Mouse (Mus musculus) midbrain, embryonic 12.5 days (tissue): ENCODE results near the gene Gm20388. TPM values are rescaled to one million over a fixed set of nuclear protein-coding genes. Genes with fewer than 3 reads are reported as not detected.

Experiments
- ATAC-seq: fragments of 200-750 bp; cut with Nextera tagmentation; 2 replicates; pipeline ENCODE4 v1.8.0; 2017; ENCODE audit warnings: low read depth, moderate TSS enrichment, moderate library complexity; ENCODE audit not compliant: low FRiP score
- H3K27ac ChIP-seq: fragments of 300-500 bp; sonication (generic); replicated peaks from 2 replicates; pipeline ENCODE4 v1.5.1; 2016; ENCODE audit warnings: mild to moderate bottlenecking
- H3K27me3 ChIP-seq: fragments of 300-500 bp; sonication (generic); 2 replicates; pipeline ENCODE4 v1.6.1; 2016; ENCODE audit warnings: mild to moderate bottlenecking
- H3K36me3 ChIP-seq: fragments of 300-500 bp; sonication (generic); 2 replicates; pipeline ENCODE4 v1.6.1; 2016
- H3K4me1 ChIP-seq: fragments of 300-500 bp; sonication (generic); 2 replicates; pipeline ENCODE4 v1.6.1; 2016
- H3K4me2 ChIP-seq: fragments of 300-500 bp; sonication (generic); replicated peaks from 2 replicates; pipeline ENCODE4 v1.6.1; 2016; ENCODE audit warnings: mild to moderate bottlenecking, moderate library complexity
- H3K4me3 ChIP-seq: fragments of 300-500 bp; sonication (generic); 2 replicates; pipeline ENCODE4 v1.5.1; 2016; ENCODE audit warnings: mild to moderate bottlenecking
- H3K9ac ChIP-seq: fragments of 300-500 bp; sonication (generic); replicated peaks from 2 replicates; pipeline ENCODE4 v1.6.1; 2016; ENCODE audit warnings: mild to moderate bottlenecking, moderate library complexity
- H3K9me3 ChIP-seq: fragments of 300-500 bp; sonication (generic); 2 replicates; pipeline ENCODE4 v1.6.1; 2016; ENCODE audit warnings: mild to moderate bottlenecking
- WGBS: fragments of 180-500 bp; shearing (Covaris S2); methylation state at CpG from one replicate; pipeline ENCODE4 v1.1.7; 2016; 5-methylcytosine and 5-hydroxymethylcytosine counted together
- polyA plus RNA-seq: library from polyadenylated mRNA; unstranded; fragments of >200 nt; fragmentation: Nextera tagmentation; extraction: Ambion mirVana; gene quantifications from 2 replicates; pipeline ENCODE4 v1.2.1, GENCODE M21; 2016

Gene Gm20388
- polyA plus RNA-seq, 1 experiment from 2014 or later = not detected

- Histone ChIP-seq H3K27ac (no peak overlapping the region), H3K9ac (no peak overlapping the region), H3K9me3 (no peaks in the 10 kb centered on the region), H3K4me1 (0 out of 2 replicates have a peak, but pooled peaks cover 6% of the 10 kb centered on the region), H3K4me3 (no peak overlapping the region), H3K27me3 (peaks cover 7% of the 10 kb centered on the region; the same call in 1 of the 2 replicates), H3K4me2 (no peak overlapping the region), H3K36me3 (no peaks in the 10 kb centered on the region)
- no peak for ATAC-seq
- WGBS = 67% methylated on average over 12 of the region's 12 CpGs
Measured at GRCm38 (mm10) chr8:121200069-121200468, 1289.4 kb downstream of the Gm20388 start.

DNA sequence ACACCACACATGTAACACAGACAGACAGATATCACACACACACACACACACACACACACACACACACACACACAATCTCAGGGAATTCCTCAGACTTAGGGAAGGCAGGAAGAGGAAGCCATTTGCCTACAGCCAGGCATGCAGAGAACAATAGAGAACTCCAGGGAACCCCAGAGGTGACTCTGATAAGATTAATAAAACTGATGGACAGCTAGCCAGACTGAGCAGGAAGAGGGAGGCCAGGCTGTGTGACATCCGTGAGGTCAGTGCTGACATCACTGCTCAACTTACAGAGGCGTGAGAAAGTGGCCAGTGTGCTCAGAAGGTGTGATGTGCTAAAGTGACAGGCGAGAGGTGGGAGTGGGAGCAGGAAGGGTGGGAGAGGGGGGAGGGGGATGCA is 1290.3 kb downstream of the Gm20388 start:
- Histone ChIP-seq H3K27ac (no peak overlapping the region), H3K9ac (0 out of 2 replicates have a peak overlapping the region, but pooled peaks have one; percentile 20), H3K4me3 (no peak overlapping the region), H3K4me1 (0 out of 2 replicates have a peak, but pooled peaks cover 6% of the 10 kb centered on the region), H3K27me3 (0 out of 2 replicates have a peak, but pooled peaks cover 7% of the 10 kb centered on the region), H3K9me3 (no peaks in the 10 kb centered on the region), H3K4me2 (no peak overlapping the region), H3K36me3 (no peaks in the 10 kb centered on the region)
- WGBS = 66% methylated on average over 3 of the region's 3 CpGs
- ATAC-seq = no peak

GRCm38 (mm10) chr8:121201651-121202050 is 1291.0 kb downstream of the Gm20388 start:
- Histone ChIP-seq H3K9me3 (no peaks in the 10 kb centered on the region), H3K9ac (no peak overlapping the region), H3K4me1 (0 out of 2 replicates have a peak, but pooled peaks cover 6% of the 10 kb centered on the region), H3K4me2 (no peak overlapping the region), H3K27me3 (0 out of 2 replicates have a peak, but pooled peaks cover 7% of the 10 kb centered on the region), H3K27ac (no peak overlapping the region), H3K4me3 (no peak overlapping the region), H3K36me3 (no peaks in the 10 kb centered on the region)
- WGBS = 77% methylated on average over 7 of the region's 7 CpGs
- no peak for ATAC-seq

DNA sequence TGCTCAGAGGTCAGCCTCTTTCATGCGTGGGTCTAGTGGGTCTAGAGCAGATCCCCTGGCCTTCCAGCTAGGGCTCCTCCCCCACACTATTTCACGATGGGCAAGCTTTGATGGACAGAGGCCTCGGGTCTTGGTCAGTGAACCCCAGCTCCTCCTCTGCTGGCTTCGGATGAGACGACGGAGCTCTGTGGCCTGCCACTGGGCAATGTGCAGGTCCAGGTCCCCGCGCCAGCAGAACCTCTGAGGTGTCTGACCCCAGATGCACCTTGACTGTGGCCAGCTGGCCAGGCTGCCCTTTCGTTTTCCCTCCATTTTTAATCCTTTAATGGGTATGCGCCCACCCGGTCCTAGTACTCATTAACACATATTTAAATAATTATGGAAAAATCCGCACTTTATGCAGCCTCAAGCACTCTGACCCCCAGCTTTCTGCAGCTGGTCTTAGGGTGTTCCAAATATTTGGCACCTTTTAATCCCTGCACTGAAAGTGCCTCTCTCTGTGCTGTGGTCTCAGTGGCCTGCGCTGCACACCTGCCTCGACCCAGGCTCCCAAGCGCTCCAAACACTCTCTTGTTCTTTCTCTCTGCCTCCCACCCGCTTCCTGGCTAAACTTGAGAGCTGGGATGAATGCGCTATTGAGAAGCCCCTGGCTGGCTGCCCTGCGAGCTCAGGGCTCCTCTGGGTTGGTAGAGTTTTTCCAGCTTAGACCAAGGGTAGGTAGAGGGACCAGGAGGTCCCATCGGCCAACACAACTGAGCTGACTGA is 1293.2 kb downstream of the Gm20388 start:
- WGBS = 69% methylated on average over 19 of the region's 19 CpGs
- Histone ChIP-seq H3K27ac (no peak overlapping the region), H3K4me2 (no peak overlapping the region), H3K4me1 (0 out of 2 replicates have a peak, but pooled peaks cover 6% of the 10 kb centered on the region), H3K9ac (no peak overlapping the region), H3K36me3 (no peaks in the 10 kb centered on the region), H3K9me3 (no peaks in the 10 kb centered on the region), H3K4me3 (no peak overlapping the region), H3K27me3 (0 out of 2 replicates have a peak, but pooled peaks cover 7% of the 10 kb centered on the region)
- ATAC-seq = no peak

DNA sequence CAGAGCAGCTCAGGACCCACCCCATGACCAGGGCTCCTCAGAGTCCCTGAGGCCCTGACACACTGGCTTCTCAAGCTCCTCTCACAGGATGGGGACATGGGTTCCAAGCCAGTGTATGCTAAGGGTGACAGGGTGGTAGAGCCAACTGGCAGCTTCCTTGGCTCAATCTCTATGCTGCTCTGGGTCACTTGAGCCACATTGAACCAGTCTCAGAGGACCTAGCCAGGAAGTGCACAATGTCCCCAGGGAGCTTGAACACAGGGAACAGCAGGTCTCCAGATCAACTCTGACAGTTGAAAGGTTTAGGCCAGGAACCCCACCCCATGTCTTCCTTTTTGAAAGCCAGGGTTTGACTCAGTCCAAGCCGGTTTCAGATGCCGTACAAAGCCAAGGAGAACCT is 1296.5 kb downstream of the Gm20388 start:
- 0 out of 2 replicates have a peak, but pooled peaks cover 6% of the 10 kb centered on the region for H3K4me1 ChIP-seq
- 91% methylated on average over 2 of the region's 2 CpGs for WGBS

GRCm38 (mm10) chr8:121210627-121211026 is 1300.0 kb downstream of the Gm20388 start:
- H3K36me3 ChIP-seq = no peaks in the 10 kb centered on the region
- WGBS = 94% methylated on average over 3 of the region's 3 CpGs
- no peaks in the 10 kb centered on the region for H3K9me3 ChIP-seq
- ATAC-seq = no peak
- no peak overlapping the region for H3K4me3 ChIP-seq
- H3K4me2 ChIP-seq = no peak overlapping the region
- H3K9ac ChIP-seq = no peak overlapping the region
- no peaks in the 10 kb centered on the region for H3K27me3 ChIP-seq
- H3K4me1 ChIP-seq = no peaks in the 10 kb centered on the region
- no peak overlapping the region for H3K27ac ChIP-seq

More for the DNA sequence above, 1296.5 kb downstream of the Gm20388 start:
- Histone ChIP-seq H3K4me2 (no peak overlapping the region), H3K4me3 (no peak overlapping the region), H3K36me3 (no peaks in the 10 kb centered on the region), H3K27me3 (no peaks in the 10 kb centered on the region), H3K9me3 (no peaks in the 10 kb centered on the region), H3K9ac (no peak overlapping the region), H3K27ac (no peak overlapping the region)
- no peak for ATAC-seq

- no peak for ATAC-seq
- Histone ChIP-seq H3K36me3 (no peaks in the 10 kb centered on the region), H3K4me3 (no peak overlapping the region), H3K4me2 (no peak overlapping the region), H3K27ac (no peak overlapping the region), H3K4me1 (no peaks in the 10 kb centered on the region), H3K9ac (no peak overlapping the region), H3K9me3 (no peaks in the 10 kb centered on the region), H3K27me3 (no peaks in the 10 kb centered on the region)
- 54% methylated on average over 15 of the region's 15 CpGs for WGBS
Measured at GRCm38 (mm10) chr8:121213236-121213635, 1302.6 kb downstream of the Gm20388 start.

GRCm38 (mm10) chr8:121213651-121214050 is 1303.0 kb downstream of the Gm20388 start:
- Histone ChIP-seq H3K4me3 (no peak overlapping the region), H3K4me2 (no peak overlapping the region), H3K9me3 (no peaks in the 10 kb centered on the region), H3K27ac (no peak overlapping the region), H3K36me3 (no peaks in the 10 kb centered on the region), H3K27me3 (no peaks in the 10 kb centered on the region), H3K4me1 (no peaks in the 10 kb centered on the region), H3K9ac (no peak overlapping the region)
- 73% methylated on average over 10 of the region's 10 CpGs for WGBS
- ATAC-seq = no peak

DNA sequence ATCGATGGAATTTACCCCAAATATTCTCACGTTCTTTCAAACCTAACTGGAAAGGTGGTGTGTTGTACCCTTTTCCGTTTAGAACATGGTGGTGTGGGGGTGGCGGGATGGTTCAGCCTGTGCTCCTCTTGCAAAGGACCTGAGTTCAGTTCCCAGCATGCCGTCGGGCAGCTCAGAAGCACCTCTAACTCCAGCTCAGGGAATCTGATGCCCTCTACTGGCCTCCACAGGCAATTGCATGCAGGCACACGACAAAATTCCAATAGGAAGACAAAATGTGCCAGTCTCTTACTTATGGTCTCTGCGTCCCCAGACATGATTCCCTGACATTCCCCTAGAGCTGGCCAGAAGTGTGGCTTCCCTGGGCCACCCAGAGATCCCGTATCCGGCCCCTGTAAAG is 1304.3 kb downstream of the Gm20388 start:
- H3K27me3 ChIP-seq = no peaks in the 10 kb centered on the region
- H3K9me3 ChIP-seq = no peaks in the 10 kb centered on the region
- no peak overlapping the region for H3K27ac ChIP-seq
- 0 out of 2 replicates have a peak, but pooled peaks cover 3% of the 10 kb centered on the region for H3K4me1 ChIP-seq
- no peak overlapping the region for H3K4me3 ChIP-seq
- 75% methylated on average over 10 of the region's 10 CpGs for WGBS
- no peak overlapping the region for H3K9ac ChIP-seq
- H3K36me3 ChIP-seq = no peaks in the 10 kb centered on the region
- no peak for ATAC-seq
- H3K4me2 ChIP-seq = no peak overlapping the region

DNA sequence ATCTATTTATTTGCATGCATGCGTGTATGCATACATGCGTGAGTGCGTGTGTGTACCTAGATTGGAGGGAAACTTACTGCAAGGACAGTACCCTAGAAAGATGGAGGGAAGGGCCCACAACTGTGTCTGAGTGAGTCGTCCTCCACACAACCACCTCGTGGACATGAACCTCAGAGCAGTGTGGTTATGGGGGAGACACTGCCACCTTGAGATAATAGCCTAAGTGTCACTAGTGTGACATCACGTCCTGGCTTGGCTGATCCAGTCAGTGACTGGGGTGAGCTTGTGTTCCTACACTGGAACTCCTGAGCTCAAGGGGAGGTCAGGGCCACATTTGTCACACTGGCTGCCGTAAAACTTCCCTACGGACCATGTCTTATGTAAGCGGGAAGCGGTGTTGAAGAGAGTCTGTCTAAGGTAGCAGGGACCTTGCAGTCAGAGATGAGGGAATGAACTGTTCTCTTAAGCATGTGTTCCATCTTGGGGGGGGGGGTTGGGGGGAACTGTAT is 1305.9 kb downstream of the Gm20388 start:
- 90% methylated on average over 10 of the region's 10 CpGs for WGBS
- no peaks in the 10 kb centered on the region for H3K9me3 ChIP-seq
- no peak for ATAC-seq
- 0 out of 2 replicates have a peak, but pooled peaks cover under 1% of the 10 kb centered on the region for H3K27me3 ChIP-seq
- no peaks in the 10 kb centered on the region for H3K36me3 ChIP-seq
- no peak overlapping the region for H3K4me2 ChIP-seq
- H3K9ac ChIP-seq = no peak overlapping the region
- H3K27ac ChIP-seq = no peak overlapping the region
- no peak overlapping the region for H3K4me3 ChIP-seq
- H3K4me1 ChIP-seq = 0 out of 2 replicates have a peak, but pooled peaks cover 8% of the 10 kb centered on the region

- no peak for ATAC-seq
- Histone ChIP-seq H3K27ac (no peak overlapping the region), H3K9ac (no peak overlapping the region), H3K36me3 (no peaks in the 10 kb centered on the region), H3K4me2 (no peak overlapping the region), H3K4me1 (0 out of 2 replicates have a peak, but pooled peaks cover 12% of the 10 kb centered on the region), H3K4me3 (no peak overlapping the region), H3K9me3 (no peaks in the 10 kb centered on the region), H3K27me3 (peaks cover 10% of the 10 kb centered on the region; the same call in 1 of the 2 replicates)
- 92% methylated on average over 3 of the region's 3 CpGs for WGBS
Measured at GRCm38 (mm10) chr8:121218486-121218885, 1307.8 kb downstream of the Gm20388 start.
